Mouse (Mus musculus) limb, embryonic 13.5 days (tissue): ENCODE measurements around the gene Sumf2. TPM values are rescaled to one million over a fixed set of nuclear protein-coding genes. Genes with fewer than 3 reads are reported as not detected.
"Not testable (repeated sequence)": the region's sequence is repeated elsewhere in the genome, so short reads cannot be mapped to it uniquely, and the experiment has no call there.

Experiments used
- ATAC-seq: fragments of 200-750 bp; cut with Nextera tagmentation; 2 replicates; pipeline ENCODE4 v1.8.0; 2017; ENCODE audit warnings: low read depth, moderate number of reproducible peaks, moderate TSS enrichment; ENCODE audit not compliant: low FRiP score
- H3K27ac ChIP-seq: fragments of 300-500 bp; sonication (generic); 2 replicates; pipeline ENCODE4 v1.5.1; 2015; ENCODE audit warnings: inconsistent platforms, mild to moderate bottlenecking, moderate library complexity
- H3K27me3 ChIP-seq: fragments of 300-500 bp; sonication (generic); 2 replicates; pipeline ENCODE4 v1.6.1; 2015; ENCODE audit warnings: mild to moderate bottlenecking, inconsistent platforms
- H3K36me3 ChIP-seq: fragments of 300-500 bp; sonication (generic); 2 replicates; pipeline ENCODE4 v1.6.1; 2015; ENCODE audit warnings: inconsistent platforms, mild to moderate bottlenecking, moderate library complexity
- H3K4me1 ChIP-seq: fragments of 300-500 bp; sonication (generic); 2 replicates; pipeline ENCODE4 v1.6.1; 2015; ENCODE audit warnings: inconsistent platforms
- H3K4me2 ChIP-seq: fragments of 300-500 bp; sonication (generic); replicated peaks from 2 replicates; pipeline ENCODE4 v1.6.1; 2015; ENCODE audit warnings: inconsistent platforms, mild to moderate bottlenecking, moderate library complexity
- H3K4me3 ChIP-seq: fragments of 300-500 bp; sonication (generic); 2 replicates; pipeline ENCODE4 v1.5.1; 2015; ENCODE audit warnings: moderate library complexity, mild to moderate bottlenecking, inconsistent platforms
- H3K9ac ChIP-seq: fragments of 300-500 bp; sonication (generic); 2 replicates; pipeline ENCODE4 v1.6.1; 2015; ENCODE audit warnings: mild to moderate bottlenecking, inconsistent platforms
- H3K9me3 ChIP-seq: fragments of 300-500 bp; sonication (generic); 2 replicates; pipeline ENCODE4 v1.6.1; 2016; ENCODE audit warnings: inconsistent platforms
- WGBS: fragments of 180-500 bp; shearing (Covaris S2); methylation state at CpG from one replicate; pipeline ENCODE4 v1.1.7; 2015; 5-methylcytosine and 5-hydroxymethylcytosine counted together
- polyA plus RNA-seq: library from polyadenylated mRNA; unstranded; fragments of >200 nt; fragmentation: Nextera tagmentation; extraction: Ambion mirVana; gene quantifications from 2 replicates; pipeline ENCODE4 v1.2.1, GENCODE M21; 2015

The Sumf2 gene
- polyA plus RNA-seq, 1 experiment from 2014 or later: 85.3 TPM

GRCm38 (mm10) chr5:129877731-129878455, 31.1 kb downstream of the Sumf2 start:
- Histone ChIP-seq H3K4me2 (no peak overlapping the region), H3K4me3 (no peak overlapping the region)
- 64% methylated on average over 9 of the region's 9 CpGs for WGBS

DNA sequence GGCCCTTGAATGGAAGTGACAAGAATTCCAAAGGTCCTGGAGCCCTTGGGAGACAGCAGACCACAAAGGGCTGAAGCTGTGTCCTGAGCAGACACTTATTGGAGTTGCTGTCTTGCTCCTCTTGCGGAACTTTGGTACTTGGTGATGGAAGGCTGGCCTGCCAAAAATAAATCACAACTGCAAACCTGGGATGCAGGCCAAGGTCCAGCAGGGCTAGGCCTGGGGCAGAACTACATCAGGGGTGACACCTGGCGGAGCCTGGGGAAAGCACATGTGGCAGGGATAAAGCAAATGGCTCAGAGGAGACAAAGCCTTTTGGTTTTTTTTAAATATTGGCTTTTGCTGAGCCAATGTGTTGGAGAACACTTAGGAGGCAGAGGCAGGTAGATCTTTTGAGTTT, 32.2 kb downstream of the Sumf2 start:
- Histone ChIP-seq H3K36me3 (peaks cover 34% of the 10 kb centered on the region), H3K9ac (no peak overlapping the region), H3K27ac (peak overlapping the region; percentile 6; the same call in 1 of the 2 replicates), H3K9me3 (no peaks in the 10 kb centered on the region), H3K4me2 (no peak overlapping the region), H3K27me3 (no peaks in the 10 kb centered on the region), H3K4me3 (no peak overlapping the region), H3K4me1 (no peaks in the 10 kb centered on the region)
- WGBS: 55% methylated on average over 2 of the region's 2 CpGs
- no peak for ATAC-seq

More at GRCm38 (mm10) chr5:129877731-129878455, 31.1 kb downstream of the Sumf2 start:
- no peak overlapping the region for H3K9ac ChIP-seq
- no peak for ATAC-seq
- H3K27me3 ChIP-seq: no peaks in the 10 kb centered on the region
- no peaks in the 10 kb centered on the region for H3K4me1 ChIP-seq
- H3K36me3 ChIP-seq: peaks cover 27% of the 10 kb centered on the region
- no peak overlapping the region for H3K27ac ChIP-seq
- H3K9me3 ChIP-seq: no peaks in the 10 kb centered on the region

- peaks cover 43% of the 10 kb centered on the region for H3K36me3 ChIP-seq
- ATAC-seq: no peak
- H3K27ac ChIP-seq: no peak overlapping the region
- WGBS: 73% methylated on average over 3 of the region's 3 CpGs
- no peak overlapping the region for H3K4me3 ChIP-seq
- H3K27me3 ChIP-seq: no peaks in the 10 kb centered on the region
- H3K9me3 ChIP-seq: no peaks in the 10 kb centered on the region
- no peak overlapping the region for H3K4me2 ChIP-seq
- H3K9ac ChIP-seq: no peak overlapping the region
- peaks cover 4% of the 10 kb centered on the region; the same call in 1 of the 2 replicates for H3K4me1 ChIP-seq
Measured at GRCm38 (mm10) chr5:129879888-129880287, 33.1 kb downstream of the Sumf2 start.

GRCm38 (mm10) chr5:129886271-129886670, 39.5 kb downstream of the Sumf2 start:
- Histone ChIP-seq H3K27ac (no peak overlapping the region), H3K4me1 (peaks cover 17% of the 10 kb centered on the region), H3K27me3 (no peaks in the 10 kb centered on the region), H3K9me3 (no peaks in the 10 kb centered on the region), H3K4me3 (peak overlapping the region; percentile 91), H3K9ac (peak overlapping the region; percentile 92), H3K4me2 (peak overlapping the region; percentile 79), H3K36me3 (peaks cover 36% of the 10 kb centered on the region)
- no peak for ATAC-seq
- WGBS: 38% methylated on average over 10 of the region's 10 CpGs

- H3K4me1 ChIP-seq: peaks cover 17% of the 10 kb centered on the region
- WGBS: under 1% methylated on average over 46 of the region's 46 CpGs
- H3K9me3 ChIP-seq: no peaks in the 10 kb centered on the region
- H3K27ac ChIP-seq: peak within 1 kb of the TSS; percentile 89
- peaks cover 28% of the 10 kb centered on the region for H3K36me3 ChIP-seq
- H3K27me3 ChIP-seq: no peaks in the 10 kb centered on the region
- peak within 1 kb of the TSS; percentile 91 for H3K4me3 ChIP-seq
- H3K4me2 ChIP-seq: peak within 1 kb of the TSS; percentile 79
- ATAC-seq: peak; percentile 100
- H3K9ac ChIP-seq: peak within 1 kb of the TSS; percentile 92
Measured at GRCm38 (mm10) chr5:129886911-129887636, 40.3 kb downstream of the Sumf2 start, which contains the start of gene Chchd2. Gene Chchd2, minus strand, starts transcription at chr5:129887470.

DNA sequence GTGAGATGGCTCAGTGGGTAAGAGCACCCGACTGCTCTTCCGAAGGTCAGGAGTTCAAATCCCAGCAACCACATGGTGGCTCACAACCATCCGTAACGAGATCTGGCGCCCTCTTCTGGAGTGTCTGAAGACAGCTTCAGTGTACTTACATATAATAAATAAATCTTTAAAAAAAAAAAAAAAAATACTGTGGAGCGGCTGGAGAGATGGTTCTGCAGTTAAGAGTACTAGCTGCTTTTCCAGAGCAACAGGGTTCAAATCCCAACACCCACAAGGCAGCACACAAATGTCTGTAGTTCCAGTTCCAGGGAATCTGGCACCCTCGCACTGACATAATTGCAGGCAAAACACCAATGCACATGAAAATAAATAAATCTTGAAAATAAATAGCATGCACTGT, 43.6 kb downstream of the Sumf2 start:
- peaks cover 15% of the 10 kb centered on the region for H3K4me1 ChIP-seq
- H3K36me3 ChIP-seq, ATAC-seq: not testable (repeated sequence)

GRCm38 (mm10) chr5:129895198-129896088, 48.7 kb downstream of the Sumf2 start, which contains the start of gene Zbed5:
Gene Zbed5, plus strand, starts transcription at chr5:129895723.
- H3K27ac ChIP-seq: no peak within 1 kb of the TSS; the same call in 1 of the 2 replicates
- ATAC-seq: peak; percentile 99
- H3K9ac ChIP-seq: peak within 1 kb of the TSS; percentile 69
- peaks cover 10% of the 10 kb centered on the region; the same call in 1 of the 2 replicates for H3K4me1 ChIP-seq
- H3K4me2 ChIP-seq: peak within 1 kb of the TSS; percentile 85
- peaks cover under 1% of the 10 kb centered on the region for H3K36me3 ChIP-seq
- 0 out of 2 replicates have a peak, but pooled peaks cover 3% of the 10 kb centered on the region for H3K9me3 ChIP-seq
- H3K27me3 ChIP-seq: no peaks in the 10 kb centered on the region
- under 1% methylated on average over 44 of the region's 44 CpGs for WGBS
- H3K4me3 ChIP-seq: peak within 1 kb of the TSS; percentile 73

More for the DNA sequence above, 43.6 kb downstream of the Sumf2 start:
- not testable (repeated sequence) for H3K9me3 ChIP-seq, H3K27ac ChIP-seq, H3K9ac ChIP-seq, H3K27me3 ChIP-seq, H3K4me2 ChIP-seq, H3K4me3 ChIP-seq
- WGBS: 87% methylated on average over 4 of the region's 7 CpGs

GRCm38 (mm10) chr5:129898449-129898848, 51.7 kb downstream of the Sumf2 start, which contains the start of gene Phkg1:
Gene Phkg1, minus strand, starts transcription at chr5:129898549.
- 0 out of 2 replicates have a peak, but pooled peaks cover 3% of the 10 kb centered on the region for H3K9me3 ChIP-seq
- no peaks in the 10 kb centered on the region for H3K27me3 ChIP-seq
- H3K36me3 ChIP-seq: peaks cover 18% of the 10 kb centered on the region
- no peak within 1 kb of the TSS for H3K4me3 ChIP-seq
- H3K4me1 ChIP-seq: peaks cover 10% of the 10 kb centered on the region; the same call in 1 of the 2 replicates
- no peak within 1 kb of the TSS for H3K27ac ChIP-seq
- H3K4me2 ChIP-seq: no peak within 1 kb of the TSS
- no peak for ATAC-seq
- H3K9ac ChIP-seq: no peak within 1 kb of the TSS
- 93% methylated on average over 1 of the region's 1 CpGs for WGBS

DNA sequence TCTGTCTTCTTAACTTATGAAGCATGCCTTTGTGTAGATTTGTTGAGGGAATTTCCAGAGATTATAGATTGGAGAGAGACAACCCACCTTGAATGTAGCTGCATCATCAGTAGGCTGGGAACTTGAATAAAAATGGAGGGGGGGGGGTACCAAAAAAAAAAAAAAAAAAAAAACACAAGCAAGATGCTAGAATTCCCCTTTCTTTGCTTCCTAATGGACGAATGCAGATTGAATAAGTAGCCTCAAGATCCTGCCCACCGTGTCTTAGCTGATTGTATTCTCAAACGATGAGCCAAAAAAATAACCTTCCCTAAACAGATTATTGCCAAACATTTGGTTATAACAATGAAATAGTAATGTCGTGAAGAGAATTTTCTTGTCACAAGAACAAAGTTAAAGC, 61.0 kb downstream of the Sumf2 start:
- Histone ChIP-seq H3K27me3 (no peaks in the 10 kb centered on the region), H3K9ac (peak overlapping the region; percentile 82), H3K27ac (peak overlapping the region; percentile 82; the same call in 1 of the 2 replicates), H3K4me2 (peak overlapping the region; percentile 84), H3K36me3 (peaks cover 12% of the 10 kb centered on the region), H3K4me1 (peaks cover 6% of the 10 kb centered on the region; the same call in 1 of the 2 replicates), H3K9me3 (no peaks in the 10 kb centered on the region), H3K4me3 (peak overlapping the region; percentile 68)
- ATAC-seq: no peak
- WGBS: 28% methylated on average over 4 of the region's 4 CpGs

GRCm38 (mm10) chr5:129908242-129908965, 61.6 kb downstream of the Sumf2 start, which contains the start of gene Nupr1l:
Gene Nupr1l, plus strand, starts transcription at chr5:129908540.
- 0 out of 2 replicates have a peak, but pooled peaks cover 7% of the 10 kb centered on the region for H3K36me3 ChIP-seq
- peaks cover 6% of the 10 kb centered on the region; the same call in 1 of the 2 replicates for H3K4me1 ChIP-seq
- H3K27me3 ChIP-seq: no peaks in the 10 kb centered on the region
- 1% methylated on average over 63 of the region's 63 CpGs for WGBS
- H3K9me3 ChIP-seq: no peaks in the 10 kb centered on the region
- H3K4me2 ChIP-seq: peak within 1 kb of the TSS; percentile 84
- H3K4me3 ChIP-seq: peak within 1 kb of the TSS; percentile 68
- ATAC-seq: peak; percentile 97
- H3K27ac ChIP-seq: peak within 1 kb of the TSS; percentile 82; the same call in 1 of the 2 replicates
- H3K9ac ChIP-seq: peak within 1 kb of the TSS; percentile 82
